Mouse (Mus musculus) cerebellum, postnatal 25 days (tissue): ENCODE results near the gene S100z.

Experiments used
- DNase-seq, 2 experiments: peaks; one replicate each; pipeline ENCODE4 v3.0.0; 2021; ENCODE audit warnings: mixed read lengths in 2 of 2

Gene S100z

DNA sequence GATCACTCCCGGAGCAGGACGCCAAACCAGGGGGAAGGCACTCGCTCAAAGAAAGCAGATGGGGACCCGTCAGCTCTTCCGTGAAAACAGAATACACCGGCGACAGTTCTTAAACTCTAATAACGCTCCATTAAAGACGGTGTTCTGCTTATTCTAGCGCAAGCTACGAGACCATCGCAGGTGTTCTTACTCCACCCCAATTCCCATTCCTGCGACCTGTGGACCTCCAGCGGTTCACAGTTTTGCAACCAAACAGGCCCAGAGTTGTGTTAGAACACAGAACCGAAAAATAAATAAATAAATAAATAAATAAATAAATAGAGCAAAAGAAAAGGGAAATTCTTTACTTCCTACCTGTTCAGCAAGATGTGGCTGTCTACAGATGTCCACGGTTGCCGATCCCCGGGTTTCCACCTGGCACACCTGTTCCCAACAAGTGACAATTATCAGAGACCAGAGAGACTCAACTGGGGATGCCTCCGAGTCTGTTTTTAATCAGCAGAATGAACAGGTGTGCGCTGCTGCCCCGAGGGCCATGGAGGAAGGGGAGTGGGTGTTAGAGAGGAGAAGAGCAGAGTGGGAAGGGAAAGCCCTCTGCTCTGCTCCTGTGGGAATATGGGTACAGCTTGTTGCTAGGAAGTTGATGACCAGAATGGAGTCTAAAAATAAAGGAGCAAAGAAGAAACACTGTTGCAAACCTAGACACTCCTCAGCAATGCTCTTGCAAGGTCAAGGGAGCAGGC lies at the start of gene S100z:
Gene S100z, minus strand, starts transcription at position 51 of the 743 bp plus-strand sequence.
- no peak for DNase-seq

DNA sequence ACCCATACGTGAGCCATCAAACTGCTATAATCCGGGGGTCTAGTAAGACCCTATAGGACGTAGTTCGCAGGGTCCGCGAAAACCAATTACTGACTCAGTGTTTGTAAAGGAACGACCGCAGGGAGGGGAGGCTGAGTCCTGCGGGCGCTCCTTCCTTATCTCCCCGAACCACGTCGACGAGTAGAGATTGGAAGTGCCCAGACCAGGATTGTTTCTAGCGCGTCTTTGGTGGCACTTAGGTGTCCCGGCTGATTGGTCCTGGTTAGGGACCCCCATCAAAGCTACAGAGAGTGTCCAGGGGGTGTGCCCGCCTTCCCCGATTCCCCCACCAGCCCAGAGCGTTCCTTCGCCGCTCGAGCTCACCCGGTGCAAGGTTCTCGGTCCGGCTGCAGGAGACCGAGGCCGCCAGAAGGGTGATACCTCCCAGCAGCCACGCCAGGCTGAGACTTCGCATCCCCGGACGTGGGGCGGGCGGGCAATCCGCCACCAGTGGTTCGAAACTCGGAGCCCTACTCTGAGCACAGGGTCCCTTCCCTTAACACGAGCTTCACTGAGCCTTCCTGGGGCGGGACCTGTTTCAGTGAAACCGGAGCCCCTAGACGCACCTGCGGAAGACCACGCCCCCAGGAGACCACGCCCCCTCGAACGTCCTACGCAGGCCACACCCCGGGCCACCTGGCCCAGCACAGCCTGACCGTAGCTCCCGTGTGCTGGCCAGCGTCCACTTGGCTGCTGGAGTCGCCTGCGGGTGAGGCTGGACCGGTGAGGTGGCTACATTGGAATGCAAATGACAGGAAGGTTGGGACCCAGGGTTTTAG lies 46.4 kb upstream of the S100z start, which contains the start of gene F2rl1:
Gene F2rl1, minus strand, starts transcription at position 554 of the 818 bp plus-strand sequence.
- DNase-seq = peak; percentile 47 to 71

DNA sequence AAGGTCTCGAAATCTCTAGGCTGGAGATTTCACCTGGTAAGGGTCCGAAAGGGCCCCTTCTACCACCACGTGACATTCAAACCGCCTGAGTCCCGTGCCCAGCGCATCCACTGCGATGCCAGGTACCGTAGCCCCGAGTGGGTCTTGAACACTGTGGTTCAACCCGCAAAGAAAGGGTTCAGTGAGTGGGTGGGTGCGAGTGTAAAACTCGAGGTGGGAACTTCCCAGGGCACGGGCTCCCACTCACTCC lies 45.8 kb upstream of the S100z start:
- DNase-seq = no peak

DNA sequence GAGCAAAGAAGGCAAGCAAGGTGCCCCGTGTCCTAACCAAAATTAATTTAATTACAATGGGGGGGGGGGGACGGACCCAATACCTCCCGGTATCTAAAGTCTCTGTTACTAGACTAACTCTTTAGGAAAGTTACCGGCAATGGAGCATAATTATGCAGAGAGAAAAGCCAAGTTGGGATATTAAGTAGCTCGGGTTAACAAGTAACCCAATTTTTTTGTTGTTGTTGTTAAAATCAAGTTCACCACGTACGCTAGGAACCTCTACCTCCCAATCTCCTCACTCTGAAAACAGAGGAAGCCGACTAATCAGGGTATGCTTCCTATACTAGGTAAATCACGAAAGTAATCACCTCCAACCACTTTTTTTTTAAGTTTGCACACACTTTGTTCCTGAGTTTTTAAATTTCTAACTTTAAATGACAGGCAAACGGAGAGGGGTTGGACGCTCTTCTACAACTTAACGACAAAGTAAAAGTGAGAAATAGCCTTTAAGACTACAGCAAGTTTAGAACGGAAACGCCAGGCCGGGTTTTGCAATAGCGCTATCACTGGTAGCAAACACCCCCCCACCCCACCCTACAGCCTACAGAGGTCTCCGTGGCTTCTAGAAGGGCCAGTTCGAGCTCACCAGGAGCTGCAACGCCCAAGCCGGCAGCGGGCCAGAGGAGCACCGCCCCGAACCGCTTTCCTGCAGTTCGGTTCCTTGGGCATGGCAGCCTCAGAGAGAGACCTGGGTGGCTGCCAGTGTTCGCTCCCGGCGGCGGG lies 45.3 kb upstream of the S100z start:
- peak; percentile 21 to 59 for DNase-seq

DNA sequence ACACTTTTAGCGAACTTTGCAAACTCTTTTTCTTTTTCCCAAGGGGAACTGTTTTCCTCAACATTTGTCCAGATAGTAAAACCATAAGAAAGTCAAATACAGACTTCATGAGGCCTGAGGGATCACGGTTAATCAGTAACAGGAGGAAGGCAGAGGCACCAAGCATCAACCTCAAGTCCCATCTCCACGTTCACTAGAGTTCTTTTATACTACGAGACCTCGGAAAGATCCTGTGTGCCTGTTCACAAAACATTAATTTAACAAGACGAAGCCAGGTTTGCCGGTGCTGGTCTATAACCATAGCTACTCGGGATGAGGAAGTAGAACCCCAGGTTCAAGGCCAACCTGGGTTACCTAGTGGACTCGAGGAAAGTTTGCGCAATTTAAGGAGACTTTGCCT lies 43.7 kb upstream of the S100z start:
- no peak for DNase-seq

DNA sequence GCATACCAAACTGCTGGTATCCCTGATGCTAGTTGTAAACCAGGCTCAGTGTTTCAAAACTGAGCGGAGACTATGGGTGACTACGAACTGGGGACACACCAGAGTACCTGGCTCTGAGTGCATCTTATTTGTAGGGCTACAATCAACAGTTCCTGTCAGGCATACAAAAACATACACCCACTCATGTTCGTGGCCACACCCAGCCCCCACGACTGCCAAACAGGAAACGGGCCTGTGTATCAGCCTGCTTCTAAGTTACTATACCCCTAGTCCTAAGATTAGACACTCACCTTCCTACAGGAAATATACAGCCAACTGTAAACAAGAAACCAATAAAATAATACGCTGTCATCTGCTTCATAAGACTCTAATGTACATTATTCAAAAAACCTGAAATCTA lies 42.5 kb upstream of the S100z start:
- DNase-seq = no peak

DNA sequence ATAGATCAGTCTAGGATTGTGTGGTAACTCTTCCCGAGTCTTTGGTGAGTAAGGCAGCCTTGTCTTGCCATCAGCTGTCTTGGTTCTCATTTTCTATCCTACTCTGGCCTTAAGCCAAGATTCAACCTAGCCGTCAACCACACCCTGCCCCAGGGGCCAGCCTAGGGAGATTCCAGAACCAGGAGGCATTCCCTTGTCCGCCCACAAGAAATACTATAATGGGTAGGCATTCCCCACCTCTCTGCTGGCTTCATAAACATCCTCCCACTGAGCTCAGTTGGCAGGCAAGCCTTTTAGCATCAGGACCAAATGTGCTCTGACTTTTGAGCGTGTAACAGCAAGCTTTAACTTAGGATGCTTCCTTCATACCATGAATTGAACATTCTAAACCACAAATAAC lies 36.2 kb upstream of the S100z start:
- DNase-seq = no peak

DNA sequence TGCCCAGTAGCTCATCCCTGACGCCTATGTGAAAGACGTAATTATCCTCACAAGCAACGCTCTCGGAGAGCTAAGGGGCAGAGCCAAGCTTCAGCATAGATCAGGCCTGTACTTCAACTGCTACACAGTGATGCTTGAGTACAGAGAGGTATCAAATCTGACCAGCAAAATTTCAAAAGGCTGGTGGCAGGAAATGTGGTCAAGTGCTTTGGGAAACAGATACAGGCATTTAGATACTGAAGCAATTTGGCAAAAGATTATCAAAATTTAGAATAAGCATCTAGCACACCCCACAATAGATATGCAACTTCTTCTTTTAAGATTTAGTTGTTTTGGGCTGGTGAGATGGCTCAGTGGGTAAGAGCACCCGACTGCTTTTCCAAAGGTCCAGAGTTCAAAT lies 31.5 kb upstream of the S100z start:
- DNase-seq = no peak

DNA sequence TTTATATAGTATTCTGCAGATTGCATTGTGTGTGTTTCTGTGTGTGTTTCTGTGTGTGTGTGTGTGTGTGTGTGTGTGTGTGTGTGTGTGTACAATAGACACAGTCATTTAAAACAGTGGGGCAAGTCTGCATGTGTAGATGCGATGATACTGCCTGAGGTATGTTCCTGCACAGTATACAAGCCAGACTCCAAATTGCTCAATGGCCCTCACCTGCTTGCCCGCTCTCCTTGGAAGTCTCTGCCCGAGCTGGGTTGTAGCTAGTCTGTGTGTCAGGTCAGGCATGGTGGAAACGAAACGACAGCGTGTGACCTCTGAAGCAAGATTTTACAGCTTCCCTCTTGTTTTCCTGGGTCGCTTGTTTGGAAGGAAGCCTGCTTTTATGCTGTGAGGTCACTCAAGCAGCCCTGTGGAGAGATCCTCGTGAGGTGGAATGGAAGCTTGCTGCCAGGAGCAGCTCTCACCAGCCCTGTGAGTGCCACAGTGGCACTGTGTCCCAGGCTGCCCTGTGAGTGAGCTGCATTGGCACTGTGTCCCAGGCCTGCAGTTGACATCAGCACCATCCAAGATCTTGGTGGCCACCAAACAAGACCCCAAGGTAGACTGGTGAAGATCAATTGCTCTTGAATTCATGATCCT lies 24.9 kb upstream of the S100z start:
- DNase-seq = no peak

DNA sequence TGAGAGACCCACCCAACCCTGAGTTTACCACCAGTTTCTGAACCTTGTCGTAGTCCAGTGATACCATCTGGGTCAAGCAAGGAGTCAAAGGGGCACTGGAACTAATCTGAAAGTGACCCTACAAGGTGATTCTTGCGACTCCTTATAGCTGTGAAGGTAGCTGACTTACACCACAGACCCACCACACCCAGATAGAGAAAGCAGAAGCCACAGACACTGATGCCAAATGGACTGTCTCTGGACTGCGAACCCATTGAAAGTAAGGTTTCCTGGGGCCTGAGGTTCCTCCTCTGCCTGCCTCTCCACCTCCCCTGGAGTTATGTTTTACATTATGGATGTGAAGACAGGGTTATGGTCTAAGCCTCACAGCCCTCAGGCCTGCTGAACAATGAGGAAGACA lies 18.1 kb upstream of the S100z start:
- no peak for DNase-seq

DNA sequence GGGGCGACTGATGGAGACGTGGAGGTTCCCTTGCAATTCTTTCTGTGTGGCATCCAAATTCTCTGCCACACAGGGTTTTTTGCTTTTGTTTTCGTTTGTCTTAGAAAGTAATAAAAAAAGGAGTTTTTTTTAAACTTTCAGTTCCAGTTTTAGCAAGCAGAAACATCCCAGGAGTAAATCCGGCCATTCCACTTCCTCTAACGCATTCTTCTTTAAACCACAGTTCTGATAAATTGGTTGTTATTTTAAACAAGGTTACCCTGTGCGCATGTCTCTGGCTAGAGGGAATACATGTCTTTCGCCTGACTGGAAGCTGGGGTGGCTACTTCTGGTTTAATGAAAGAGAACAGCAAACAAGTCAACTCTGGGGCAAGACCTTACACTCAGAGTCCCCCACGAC lies 16.3 kb upstream of the S100z start:
- DNase-seq = no peak

DNA sequence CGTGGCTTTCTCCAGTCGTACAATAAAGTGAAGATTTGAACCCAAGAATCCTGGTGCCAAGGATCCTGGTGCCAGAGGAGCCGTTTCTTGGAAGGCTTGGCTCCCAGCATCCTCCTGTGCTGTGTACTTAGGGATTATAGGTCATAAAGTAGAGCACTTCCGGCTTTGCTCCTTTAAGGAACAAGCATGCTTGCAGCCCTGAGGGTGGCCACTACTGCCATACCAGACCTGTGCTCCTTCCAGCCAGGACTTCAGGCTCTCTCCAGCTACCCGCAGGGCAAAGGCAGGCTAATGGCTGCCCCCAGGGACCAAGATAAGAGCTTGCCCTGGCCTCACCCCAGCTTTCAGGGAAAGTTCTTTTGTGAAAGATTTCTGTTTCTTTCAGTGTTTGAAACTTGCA lies 14.8 kb upstream of the S100z start:
- no peak for DNase-seq

DNA sequence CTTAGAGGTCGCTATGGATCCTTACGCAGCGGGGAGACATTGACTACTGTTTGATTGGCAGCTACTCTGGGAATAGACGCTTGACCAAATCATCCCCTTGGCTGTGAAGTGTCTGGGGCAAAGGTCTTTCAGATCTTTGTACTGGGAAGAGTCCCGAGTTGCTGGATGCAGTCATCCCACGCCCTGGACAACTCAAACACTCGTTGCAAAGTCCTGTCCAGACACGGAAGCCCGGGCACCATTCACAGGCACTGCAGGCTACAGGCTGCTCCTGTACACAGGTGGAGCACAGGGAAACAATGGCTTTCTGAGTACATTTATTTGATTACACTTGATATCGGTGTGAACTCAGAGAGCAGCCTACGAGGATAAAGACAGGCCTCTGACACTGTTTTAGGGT lies 12.8 kb upstream of the S100z start:
- DNase-seq = no peak

DNA sequence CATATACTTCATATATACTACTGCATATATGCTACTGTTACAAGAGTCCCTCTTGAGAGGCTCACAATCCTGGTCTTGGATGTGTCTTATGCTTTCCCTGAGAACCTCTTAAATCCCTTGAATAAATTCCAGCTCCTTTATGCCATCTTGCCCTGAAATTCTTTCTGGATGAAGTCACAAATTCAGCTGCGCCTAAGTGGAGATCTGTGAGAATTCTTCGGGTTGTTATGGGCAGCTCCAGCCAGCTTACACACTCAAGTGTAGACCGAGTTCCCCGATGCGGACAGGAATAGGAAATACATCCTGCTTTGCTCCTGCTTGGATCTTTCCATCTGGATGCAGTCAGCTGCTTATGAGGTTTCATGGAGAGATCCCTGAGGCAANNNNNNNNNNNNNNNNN lies 6.1 kb upstream of the S100z start:
- no peak for DNase-seq

DNA sequence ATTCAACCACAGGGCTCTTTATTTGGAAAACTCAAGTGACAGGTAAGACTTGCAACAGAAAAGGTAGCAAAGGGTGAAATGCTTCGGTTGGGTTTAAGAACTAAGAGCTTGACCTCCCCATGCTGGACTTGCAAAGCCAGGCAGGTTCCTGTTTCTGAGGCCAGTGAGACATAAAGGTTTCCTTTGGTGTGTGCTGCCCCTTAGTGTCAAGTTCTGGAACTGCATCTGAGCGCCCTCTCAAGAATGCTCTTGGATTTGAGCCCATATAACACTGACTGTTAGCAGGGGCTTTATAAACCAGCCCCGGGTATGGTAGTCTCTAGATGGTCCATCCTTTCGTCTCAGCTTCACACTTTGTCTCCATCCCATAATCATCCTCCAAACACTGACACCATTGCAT lies 2.9 kb upstream of the S100z start:
- DNase-seq = peak; percentile 69 to 81

DNA sequence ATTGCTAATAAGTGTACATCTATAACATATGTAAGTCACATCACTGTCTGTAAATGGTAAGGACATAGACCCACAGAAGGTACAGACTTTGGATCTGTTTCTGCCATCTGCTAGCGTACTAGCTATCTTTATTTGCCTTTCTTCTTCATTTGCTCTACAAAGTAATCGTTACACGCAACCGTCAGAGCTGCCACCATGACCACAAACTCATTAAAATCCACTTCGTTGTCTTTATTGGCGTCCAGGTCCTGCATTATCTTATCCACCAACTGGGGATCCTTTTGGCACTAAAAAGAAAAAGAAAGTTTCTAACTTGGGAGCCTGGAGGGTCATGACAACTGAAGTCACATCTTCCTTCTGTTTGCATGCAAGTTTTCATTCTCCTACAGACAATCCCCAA lies 1.3 kb downstream of the S100z start:
- DNase-seq = no peak

DNA sequence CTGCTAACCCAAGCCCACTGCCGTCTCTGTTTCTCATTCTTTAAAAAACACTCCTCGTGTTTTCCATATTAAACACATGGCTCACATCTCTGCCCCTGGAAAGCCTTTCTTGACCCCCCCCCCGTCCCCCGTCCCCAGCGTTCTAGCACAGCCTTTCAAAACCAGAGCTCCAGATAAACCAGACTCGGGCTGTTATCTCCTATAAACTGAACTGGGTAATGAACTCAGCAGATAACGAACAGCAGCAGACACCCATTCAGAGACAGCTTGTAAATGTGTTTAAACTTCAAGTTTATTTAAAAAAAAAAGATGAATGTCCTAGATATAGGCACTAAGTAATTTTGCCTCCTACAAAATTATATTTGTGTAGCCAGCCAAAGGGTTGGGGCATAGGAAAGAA lies 3.4 kb downstream of the S100z start:
- no peak for DNase-seq

DNA sequence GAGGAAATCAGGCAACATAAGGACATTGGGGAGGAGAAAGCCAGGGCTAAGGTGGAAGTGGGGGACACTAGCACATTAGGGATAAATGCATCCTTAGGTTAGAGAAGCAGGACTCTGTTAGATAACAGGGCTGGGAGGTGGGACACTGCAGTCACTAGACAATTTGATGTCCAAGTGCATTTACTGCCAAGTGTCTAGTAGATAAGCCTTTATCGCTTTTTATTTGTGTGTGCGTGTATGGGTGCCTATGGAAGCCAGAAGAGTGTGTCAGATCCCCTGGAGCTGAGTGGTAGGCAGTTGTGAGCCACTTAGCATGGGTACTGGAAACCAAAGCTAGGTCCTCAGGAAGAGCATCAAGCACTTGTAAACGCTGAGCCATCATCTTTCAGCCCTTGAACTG lies 4.2 kb downstream of the S100z start:
- DNase-seq = no peak

DNA sequence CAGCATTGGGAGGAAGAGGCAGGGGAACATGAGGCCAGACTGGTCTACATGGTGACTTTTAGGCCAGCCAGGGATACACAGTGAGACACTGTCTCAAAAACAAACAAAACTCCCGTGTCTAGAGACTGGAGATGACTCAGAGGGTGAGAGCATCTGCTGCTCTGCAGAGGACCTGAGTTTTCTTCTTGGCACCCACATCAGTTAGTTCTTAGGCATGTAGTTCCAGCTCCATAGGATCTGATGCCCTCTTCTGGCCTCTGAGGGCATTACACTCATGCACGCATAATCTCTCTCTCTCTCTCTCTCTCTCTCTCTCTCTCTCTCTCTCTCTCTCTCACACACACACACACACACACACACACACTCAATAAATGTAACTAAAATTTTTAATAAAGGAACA lies 7.6 kb downstream of the S100z start:
- DNase-seq = no peak

DNA sequence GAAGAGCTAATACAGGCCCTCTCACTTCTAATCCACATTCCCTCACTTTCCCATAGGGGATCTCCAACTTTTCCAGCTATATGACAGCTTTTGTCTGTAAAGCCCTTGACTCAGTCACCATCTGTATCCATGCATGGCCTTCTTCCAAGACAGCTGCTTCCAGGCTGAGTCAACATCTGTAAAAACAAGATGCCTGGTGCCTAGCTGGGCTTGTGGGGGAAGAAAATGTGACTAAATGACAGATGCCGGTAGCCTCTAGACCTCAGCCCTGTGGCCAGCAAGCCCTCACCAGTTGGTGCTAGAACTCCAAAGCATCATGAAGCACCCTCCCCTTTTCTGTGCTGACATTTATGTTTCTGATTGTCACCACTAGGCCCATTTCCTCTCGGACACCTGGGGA lies 27.0 kb downstream of the S100z start:
- DNase-seq = no peak

DNA sequence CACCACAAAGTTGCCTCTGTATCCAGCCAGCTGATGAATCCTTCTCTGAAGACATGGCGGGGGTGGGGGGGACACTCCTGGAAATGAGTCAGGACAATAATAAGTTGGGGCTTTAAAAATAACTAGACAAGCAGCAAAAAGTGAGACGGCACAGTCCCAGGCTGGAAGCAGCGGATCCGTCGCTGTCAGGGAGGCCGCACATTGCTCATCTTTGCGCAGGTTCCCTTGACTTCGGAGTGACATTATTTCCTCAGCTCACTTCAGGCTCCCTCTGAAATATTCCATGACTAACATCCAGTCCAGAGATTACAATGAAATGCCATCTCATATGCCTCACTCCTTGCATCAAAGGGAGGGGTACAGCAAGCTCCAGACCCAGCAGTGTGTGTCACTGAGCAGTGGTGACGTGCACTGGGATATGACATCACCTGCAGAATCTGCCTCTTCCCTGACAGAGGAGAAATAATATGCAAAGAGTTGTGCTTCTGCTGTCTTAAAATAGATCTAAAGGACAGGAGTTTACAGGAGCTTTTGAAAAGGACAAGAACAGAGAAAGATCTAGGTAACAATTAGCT lies 27.8 kb downstream of the S100z start:
- no peak for DNase-seq

DNA sequence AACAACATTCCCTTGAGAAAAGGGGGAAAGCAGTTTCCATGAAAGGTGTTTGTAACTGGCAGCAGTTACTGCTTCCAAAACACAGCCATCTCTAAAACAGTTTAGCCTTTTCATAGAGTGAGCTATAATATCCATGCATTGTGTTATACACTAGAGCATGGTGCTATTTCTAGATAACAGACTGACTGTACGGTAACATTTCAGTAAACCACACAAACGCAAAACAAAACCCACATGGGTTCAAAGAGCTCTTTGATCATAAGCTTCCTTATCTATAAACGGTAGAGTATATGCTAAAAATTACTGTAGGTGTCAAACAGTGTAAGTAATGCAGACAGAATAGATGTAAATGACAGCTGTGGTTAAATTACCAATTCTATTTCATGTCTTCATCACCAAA lies 28.8 kb downstream of the S100z start:
- DNase-seq = no peak

DNA sequence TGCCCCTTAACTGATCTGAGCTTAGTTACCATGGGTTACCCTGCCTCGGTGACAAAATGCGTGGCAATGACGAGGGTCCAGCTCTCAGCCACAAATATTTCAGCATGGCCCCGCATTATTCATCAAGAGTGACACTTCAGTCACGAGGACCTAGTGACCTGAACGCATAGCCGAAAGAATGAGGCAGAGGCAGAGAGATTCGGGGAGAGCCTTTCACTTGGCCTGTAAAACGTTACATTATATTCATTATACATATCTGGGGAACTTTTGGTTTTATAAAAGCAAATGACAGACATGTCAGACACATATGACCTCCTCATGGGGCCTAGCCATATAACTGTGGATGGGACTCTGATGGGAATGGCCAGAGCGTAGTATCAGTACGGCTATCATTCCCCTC lies 33.7 kb downstream of the S100z start, which contains the start of gene Crhbp:
Gene Crhbp, minus strand, starts transcription at position 101 of the 400 bp plus-strand sequence.
- DNase-seq = no peak
